Mouse (Mus musculus): Measurements from ENCODE around the gene Ldhd.

- TF ChIP-seq CTCF (IDR thresholded peaks at IDR 0.05; ENCODE audit: borderline replicate concordance, extremely low read depth, insufficient read depth, insufficient read length): no peak
- TF ChIP-seq POLR2A (IDR thresholded peaks at IDR 0.05; ENCODE audit: borderline replicate concordance, extremely low read depth, insufficient read depth, insufficient read length, poor library complexity, severe bottlenecking): no peak
Observed at GRCm38 (mm10) chr8:111576501-111576900, 53.7 kb downstream of the Ldhd start.
